Mouse (Mus musculus) thymus, adult 2 months (tissue): ENCODE measurements at regions not wholly inside any gene's neighbourhood (a gene's known extent, or its start where the extent isn't known, plus 50 kb on each side); places are given as distances from the start of the nearest gene placed in this dataset.

Experiments used
- CTCF ChIP-seq: fragments of 200-500 bp; IDR thresholded peaks from 2 replicates; pipeline ENCODE4 v1.5.1; 2012; ENCODE audit warnings: mild to moderate bottlenecking, control low read depth, low read length, moderate library complexity, borderline replicate concordance; ENCODE audit not compliant: control insufficient read depth, poor library complexity, insufficient read depth; ENCODE audit errors: extremely low read depth
- POLR2A ChIP-seq: fragments of 200-500 bp; IDR thresholded peaks from 2 replicates; pipeline ENCODE4 v1.6.1; 2012; ENCODE audit warnings: mild to moderate bottlenecking, low read length, control low read depth, moderate library complexity; ENCODE audit not compliant: control insufficient read depth, poor library complexity, insufficient read depth; ENCODE audit errors: extremely low read depth

- TF ChIP-seq CTCF (no peak), POLR2A (no peak)
These were observed 77.7 kb upstream of the Tmem189 start for GRCm38 (mm10) chr2:167767371-167767770.
